ENCODE assay signal across 9 mouse cellular contexts in genomic region chr9:48586332-48586731, GRCm38 (mm10). TPM values are rescaled to one million over a fixed set of nuclear protein-coding genes. Genes with fewer than 3 reads are reported as not detected.
A peak's percentile ranks its signal among the peaks of the same experiment; 100 is the strongest.
DNase-seq lines count a peak whose midpoint lies in the region; ATAC-seq and TF ChIP-seq lines count a peak whose summit lies in the region.
"Had no signal": no experiment of that assay in that cellular context is flagged by ENCODE, and none has a peak within 500 bp of the region (broad histone marks: within the 10 kb centered on the region; RNA-seq: fewer than 3 reads in every experiment).

No protein-coding gene starts in this region.

- peaks cover 13% of the 10 kb centered on the region for H3K36me3 ChIP-seq in liver, adult 2 months (ENCODE audit: control insufficient read depth, insufficient read depth, low read length)
- no peaks in the 10 kb centered on the region for H3K36me3 ChIP-seq in liver, embryonic 12.5 days
- H3K36me3 ChIP-seq in liver, embryonic 14.5 days (replicated peaks; ENCODE audit: control insufficient read depth, insufficient read depth, low read depth), result no peaks in the 10 kb centered on the region
- H3K36me3 ChIP-seq: heart, embryonic 13.5 days had no signal

- peak; percentile 78 for DNase-seq in liver, adult 2 months (ENCODE audit: extremely low read depth, low read depth, low spot score)
- DNase-seq in adipocyte (ENCODE audit: low spot score), result peak; percentile 88
- peak; percentile 89 for DNase-seq in embryo, embryonic 11 days
- peak; percentile 61 for DNase-seq in kidney, adult 9 months
- DNase-seq in liver, embryonic 14.5 days (ENCODE audit: low read depth in 3 of 3, low spot score in 3 of 3), result peak; percentile 24 to 39 (median 24)
- peak; percentile 38 for DNase-seq in right cerebral cortex, adult 18-20 months

- no peaks in the 10 kb centered on the region for H3K79me2 ChIP-seq in liver, adult 2 months (ENCODE audit: control insufficient read depth, insufficient read depth, low read length)

- no peak overlapping the region for H3K4me2 ChIP-seq in liver, embryonic 12.5 days
- no peak overlapping the region for H3K4me2 ChIP-seq in liver, embryonic 14.5 days (ENCODE audit: low read depth)
- H3K4me2 ChIP-seq: heart, embryonic 13.5 days had no signal

- TF ChIP-seq EP300 in liver, embryonic 14.5 days (IDR thresholded peaks at IDR 0.05; ENCODE audit: low read depth), result no peak

- WGBS in liver, adult 2 months, result 5% methylated on average over 4 of the region's 4 CpGs
- WGBS in liver, embryonic 12.5 days (ENCODE audit: insufficient replicate concordance), result 6% methylated on average over 4 of the region's 4 CpGs
- 0% methylated on average over 4 of the region's 4 CpGs for WGBS in liver, embryonic 14.5 days (ENCODE audit: insufficient replicate concordance)

- peak; percentile 66; the same call in 1 of the 2 replicates for TF ChIP-seq CTCF in liver, adult 2 months (IDR thresholded peaks at IDR 0.05; ENCODE audit: low read depth, low read length)
- peak; percentile 74 for TF ChIP-seq CTCF in liver, embryonic 14.5 days (IDR thresholded peaks at IDR 0.05; ENCODE audit: low read depth)

- H3K4me1 ChIP-seq in liver, adult 2 months (ENCODE audit: control insufficient read depth, insufficient read depth, low read length), result peaks cover 10% of the 10 kb centered on the region; the same call in 1 of the 2 replicates
- no peaks in the 10 kb centered on the region for H3K4me1 ChIP-seq in liver, embryonic 12.5 days
- H3K4me1 ChIP-seq in liver, embryonic 14.5 days (replicated peaks; ENCODE audit: control insufficient read depth in 2 of 2, insufficient read depth in 2 of 2, low read length in 1 of 2), result no peaks in the 10 kb centered on the region
- H3K4me1 ChIP-seq: heart, embryonic 13.5 days had no signal

- H3K4me3 ChIP-seq in liver, adult 2 months (ENCODE audit: insufficient read depth, low read depth, low read length), result no peak overlapping the region
- H3K4me3 ChIP-seq in liver, embryonic 12.5 days, result no peak overlapping the region
- no peak overlapping the region for H3K4me3 ChIP-seq in liver, embryonic 14.5 days (ENCODE audit: insufficient read depth in 1 of 2, low read depth in 2 of 2, low read length in 2 of 2)
- H3K4me3 ChIP-seq: heart, embryonic 13.5 days had no signal

- no peak for ATAC-seq in liver, embryonic 12.5 days
- ATAC-seq in liver, embryonic 14.5 days (ENCODE audit: insufficient read depth), result no peak
- ATAC-seq in erythroid progenitor cell, adult 5-6 weeks (replicated peaks; ENCODE audit: low FRiP score, poor library complexity, severe bottlenecking), result no peak

- H3K27ac ChIP-seq in liver, adult 2 months (replicated peaks; ENCODE audit: insufficient read depth, low read depth, low read length), result no peak overlapping the region
- no peak overlapping the region for H3K27ac ChIP-seq in liver, embryonic 12.5 days
- no peak overlapping the region for H3K27ac ChIP-seq in liver, embryonic 14.5 days
- H3K27ac ChIP-seq: heart, embryonic 13.5 days had no signal

- no peaks in the 10 kb centered on the region for H3K27me3 ChIP-seq in liver, adult 2 months (ENCODE audit: control insufficient read depth, insufficient read depth, low read length)
- H3K27me3 ChIP-seq in liver, embryonic 12.5 days (replicated peaks), result 0 out of 2 replicates have a peak, but pooled peaks cover 3% of the 10 kb centered on the region
- H3K27me3 ChIP-seq in liver, embryonic 14.5 days (ENCODE audit: control insufficient read depth, insufficient read depth, low read length), result no peaks in the 10 kb centered on the region

- H3K9ac ChIP-seq in liver, adult 2 months (ENCODE audit: low read depth, low read length), result no peak overlapping the region
- H3K9ac ChIP-seq in liver, embryonic 12.5 days, result no peak overlapping the region
- no peak overlapping the region for H3K9ac ChIP-seq in liver, embryonic 14.5 days (replicated peaks)
- H3K9ac ChIP-seq: heart, embryonic 13.5 days had no signal

- H3K9me3 ChIP-seq in liver, embryonic 12.5 days (replicated peaks), result no peaks in the 10 kb centered on the region
- H3K9me3 ChIP-seq in liver, embryonic 14.5 days (ENCODE audit: control insufficient read depth, low read length), result no peaks in the 10 kb centered on the region

- no peak for TF ChIP-seq POLR2A in liver, adult 2 months (IDR thresholded peaks at IDR 0.05; ENCODE audit: extremely low read depth, insufficient read depth, low read length)

RNA-seq across cellular contexts. Expression of gene Nnmt, which starts 18.6 kb away (rescaled TPM):
- total RNA-seq in liver, adult 2 months (2014; rRNA removed), result 306 and 460 TPM in 2 replicates
- polyA plus RNA-seq in liver, adult 2 months (2012; rRNA removed), result 45.7 and 126 TPM in 2 replicates
- 0.43 and 0.59 TPM in 2 replicates for polyA plus RNA-seq in liver, embryonic 12.5 days (2016; fragmentation: Nextera tagmentation; extraction: Ambion mirVana)
- 0.04 TPM in 1 of 2 replicates, not detected in the other for polyA plus RNA-seq in liver, embryonic 14.5 days (2012; rRNA removed)
- polyA plus RNA-seq in liver, embryonic 14.5 days (2014; fragmentation: Nextera tagmentation; extraction: Ambion mirVana), result 0.14 and 0.19 TPM in 2 replicates
- total RNA-seq in erythroid progenitor cell, adult 5-6 weeks (2015; ENCODE audit: low replicate concordance), result 14.3 TPM in 1 of 2 replicates, not detected in the other
- total RNA-seq in erythroid progenitor cell, adult 5-6 weeks (2017; ENCODE audit: low replicate concordance), result not detected in 2 replicates

Comparison
In these comparisons a context has a peak if more than half of its experiments do, and no peak if none do; other contexts are left out.
1. RNA of gene Nnmt, which starts 18.6 kb away (polyA plus RNA-seq): 45.7 to 126 TPM in liver, adult 2 months; 0.43 to 0.59 TPM in liver, embryonic 12.5 days and 0.04 to 0.19 TPM in liver, embryonic 14.5 days; every median in the first group is over 10 times any median in the second.
2. DNase-seq: peak in every context shown above with its lines; median percentile 89 in embryo, embryonic 11 days; 88 in adipocyte; 78 in liver, adult 2 months; 61 in kidney, adult 9 months; 38 in right cerebral cortex, adult 18-20 months; 24 in liver, embryonic 14.5 days.